Mouse (Mus musculus): ENCODE measurements around the gene Cby3.

GRCm38 (mm10) chr11:50329378-50329777 lies 24.9 kb upstream of the Cby3 start:
- TF ChIP-seq TCF12 (IDR thresholded peaks at IDR 0.05; ENCODE audit: insufficient read depth, poor library complexity, severe bottlenecking) (no peak), POLR2A (IDR thresholded peaks at IDR 0.05; ENCODE audit: insufficient read length, low read depth) (no peak), E2F4 (IDR thresholded peaks at IDR 0.05; ENCODE audit: insufficient read depth) (no peak), MYOG (IDR thresholded peaks at IDR 0.05; ENCODE audit: control insufficient read depth in 1 of 3, insufficient read depth in 1 of 3, insufficient read length in 2 of 3, low read depth in 2 of 3) (no peak), USF1 (IDR thresholded peaks at IDR 0.05; ENCODE audit: low read depth) (no peak), MYOD1 (IDR thresholded peaks at IDR 0.05; ENCODE audit: control insufficient read depth in 1 of 3, insufficient read length in 2 of 3, low read depth in 2 of 3) (no peak), CEBPB (IDR thresholded peaks at IDR 0.05; ENCODE audit: insufficient read depth, poor library complexity, severe bottlenecking) (no peak), MAX (IDR thresholded peaks at IDR 0.05; ENCODE audit: low read depth) (no peak)
